Mouse (Mus musculus): ENCODE data around the gene Tmem41b. TPM values are rescaled to one million over a fixed set of nuclear protein-coding genes. Genes with fewer than 3 reads are reported as not detected.
A peak's percentile ranks its signal among the peaks of the same experiment; 100 is the strongest.
"Not testable (repeated sequence)": the region's sequence is repeated elsewhere in the genome, so short reads cannot be mapped to it uniquely, and the experiment has no call there.

Gene Tmem41b
- polyA plus RNA-seq, 1 experiment: 39.7 TPM

GRCm38 (mm10) chr7:110002092-110002491, 15.4 kb upstream of the Tmem41b start:
- TF ChIP-seq CTCF (IDR thresholded peaks at IDR 0.05; ENCODE audit: extremely low read depth, insufficient read length, insufficient replicate concordance, low read depth, low read length) (no peak), POLR2A (IDR thresholded peaks at IDR 0.05; ENCODE audit: low read depth, low read length) (no peak)
- H3K27me3 ChIP-seq (ENCODE audit: control insufficient read depth, insufficient read depth, low read length): no peaks in the 10 kb centered on the region
- peaks cover 1% of the 10 kb centered on the region; the same call in 1 of the 2 replicates for H3K4me1 ChIP-seq (ENCODE audit: control insufficient read depth, insufficient read depth, insufficient read length, low read length)
- no peak overlapping the region for H3K27ac ChIP-seq (ENCODE audit: insufficient read depth, low read depth, low read length)
- no peaks in the 10 kb centered on the region for H3K36me3 ChIP-seq (ENCODE audit: control insufficient read depth, insufficient read depth, low read length)
- no peak overlapping the region for H3K4me3 ChIP-seq (ENCODE audit: low read depth, low read length)

GRCm38 (mm10) chr7:109998388-109998787, 11.7 kb upstream of the Tmem41b start:
- Histone ChIP-seq H3K4me3 (ENCODE audit: low read depth, low read length) (no peak overlapping the region), H3K4me1 (ENCODE audit: control insufficient read depth, insufficient read depth, insufficient read length, low read length) (peaks cover 6% of the 10 kb centered on the region; the same call in 1 of the 2 replicates), H3K27me3 (ENCODE audit: control insufficient read depth, insufficient read depth, low read length) (no peaks in the 10 kb centered on the region), H3K36me3 (ENCODE audit: control insufficient read depth, insufficient read depth, low read length) (no peaks in the 10 kb centered on the region), H3K27ac (ENCODE audit: insufficient read depth, low read depth, low read length) (no peak overlapping the region)
- no peak for TF ChIP-seq POLR2A (IDR thresholded peaks at IDR 0.05; ENCODE audit: low read depth, low read length)
- TF ChIP-seq CTCF (IDR thresholded peaks at IDR 0.05; ENCODE audit: extremely low read depth, insufficient read length, insufficient replicate concordance, low read depth, low read length): no peak
- WGBS: 36% methylated on average over 4 of the region's 4 CpGs

DNA sequence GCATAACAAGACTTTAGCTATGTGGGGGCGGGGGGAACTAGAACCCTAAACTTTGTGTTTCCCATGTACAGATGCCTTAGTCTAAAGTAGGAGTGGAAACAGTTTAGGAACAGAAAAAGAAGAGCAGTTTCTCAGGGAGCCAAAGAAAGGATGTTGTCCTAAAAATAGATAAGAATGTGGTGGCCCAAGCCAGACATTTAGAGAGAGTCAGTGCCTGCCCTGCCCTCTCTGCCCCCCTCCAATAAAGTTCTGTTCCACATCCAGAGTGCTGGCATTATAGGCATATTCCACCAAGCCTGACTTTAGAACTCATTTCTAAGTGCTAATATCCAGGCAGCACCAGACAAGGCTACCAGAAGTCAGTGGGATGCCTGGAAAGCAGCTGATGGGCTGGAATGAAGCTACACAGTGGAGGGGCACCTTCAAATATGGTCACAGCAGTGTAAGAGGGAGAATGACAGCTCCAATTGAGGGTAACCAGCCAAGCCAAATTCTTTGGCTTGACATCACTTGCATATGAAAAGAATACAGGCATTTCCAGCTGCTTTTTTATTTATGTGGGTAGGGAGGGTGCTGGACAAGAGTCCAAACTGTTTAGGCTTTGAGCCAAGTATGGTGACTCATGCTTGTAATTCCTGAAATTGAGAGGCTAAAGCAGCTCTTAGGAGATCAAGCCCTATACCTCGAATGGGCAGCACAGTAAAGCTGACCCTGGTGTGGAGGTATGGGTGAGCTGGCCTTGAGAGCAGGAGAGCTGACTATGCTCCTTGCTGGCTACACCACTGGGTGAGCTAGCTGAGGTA, 6.6 kb upstream of the Tmem41b start:
- no peaks in the 10 kb centered on the region for H3K36me3 ChIP-seq (ENCODE audit: control insufficient read depth, insufficient read depth, low read length)
- H3K4me3 ChIP-seq (ENCODE audit: low read depth, low read length): no peak overlapping the region
- H3K27me3 ChIP-seq (ENCODE audit: control insufficient read depth, insufficient read depth, low read length): no peaks in the 10 kb centered on the region
- no peak for TF ChIP-seq CTCF (IDR thresholded peaks at IDR 0.05; ENCODE audit: extremely low read depth, insufficient read length, insufficient replicate concordance, low read depth, low read length)
- no peak for TF ChIP-seq POLR2A (IDR thresholded peaks at IDR 0.05; ENCODE audit: low read depth, low read length)
- 49% methylated on average over 2 of the region's 2 CpGs for WGBS
- H3K4me1 ChIP-seq (ENCODE audit: control insufficient read depth, insufficient read depth, insufficient read length, low read length): peaks cover 10% of the 10 kb centered on the region; the same call in 1 of the 2 replicates
- H3K27ac ChIP-seq (ENCODE audit: insufficient read depth, low read depth, low read length): peak overlapping the region; percentile 63

- TF ChIP-seq POLR2A (IDR thresholded peaks at IDR 0.05; ENCODE audit: low read depth, low read length) (no peak), CTCF (IDR thresholded peaks at IDR 0.05; ENCODE audit: extremely low read depth, insufficient read length, insufficient replicate concordance, low read depth, low read length) (no peak)
- Histone ChIP-seq H3K4me1 (ENCODE audit: control insufficient read depth, insufficient read depth, insufficient read length, low read length) (peaks cover 9% of the 10 kb centered on the region; the same call in 1 of the 2 replicates), H3K4me3 (ENCODE audit: low read depth, low read length) (no peak overlapping the region), H3K27ac (ENCODE audit: insufficient read depth, low read depth, low read length) (peak overlapping the region; percentile 22; the same call in 1 of the 2 replicates), H3K36me3 (ENCODE audit: control insufficient read depth, insufficient read depth, low read length) (no peaks in the 10 kb centered on the region), H3K27me3 (ENCODE audit: control insufficient read depth, insufficient read depth, low read length) (no peaks in the 10 kb centered on the region)
- 49% methylated on average over 1 of the region's 1 CpGs for WGBS
These were observed 4.6 kb upstream of the Tmem41b start for GRCm38 (mm10) chr7:109991286-109991685.

GRCm38 (mm10) chr7:109986133-109986669, 528 bp downstream of the Tmem41b start:
- TF ChIP-seq CTCF (IDR thresholded peaks at IDR 0.05; ENCODE audit: extremely low read depth, insufficient read length, insufficient replicate concordance, low read depth, low read length) (no peak), POLR2A (IDR thresholded peaks at IDR 0.05; ENCODE audit: low read depth, low read length) (peak; percentile 51)
- Histone ChIP-seq H3K4me1 (ENCODE audit: control insufficient read depth, insufficient read depth, insufficient read length, low read length) (0 out of 2 replicates have a peak, but pooled peaks cover 3% of the 10 kb centered on the region), H3K4me3 (ENCODE audit: low read depth, low read length) (peak overlapping the region; percentile 74), H3K36me3 (ENCODE audit: control insufficient read depth, insufficient read depth, low read length) (peaks cover 11% of the 10 kb centered on the region), H3K27ac (ENCODE audit: insufficient read depth, low read depth, low read length) (peak overlapping the region; percentile 84), H3K27me3 (ENCODE audit: control insufficient read depth, insufficient read depth, low read length) (no peaks in the 10 kb centered on the region)
- under 1% methylated on average over 43 of the region's 43 CpGs for WGBS

GRCm38 (mm10) chr7:109985661-109986132, 1.0 kb downstream of the Tmem41b start:
- peaks cover 11% of the 10 kb centered on the region for H3K36me3 ChIP-seq (ENCODE audit: control insufficient read depth, insufficient read depth, low read length)
- WGBS: under 1% methylated on average over 27 of the region's 27 CpGs
- H3K27ac ChIP-seq (ENCODE audit: insufficient read depth, low read depth, low read length): peak overlapping the region; percentile 66
- TF ChIP-seq POLR2A (IDR thresholded peaks at IDR 0.05; ENCODE audit: low read depth, low read length): no peak
- no peak for TF ChIP-seq CTCF (IDR thresholded peaks at IDR 0.05; ENCODE audit: extremely low read depth, insufficient read length, insufficient replicate concordance, low read depth, low read length)
- peak overlapping the region; percentile 74 for H3K4me3 ChIP-seq (ENCODE audit: low read depth, low read length)
- H3K4me1 ChIP-seq (ENCODE audit: control insufficient read depth, insufficient read depth, insufficient read length, low read length): 0 out of 2 replicates have a peak, but pooled peaks cover 3% of the 10 kb centered on the region
- H3K27me3 ChIP-seq (ENCODE audit: control insufficient read depth, insufficient read depth, low read length): no peaks in the 10 kb centered on the region

DNA sequence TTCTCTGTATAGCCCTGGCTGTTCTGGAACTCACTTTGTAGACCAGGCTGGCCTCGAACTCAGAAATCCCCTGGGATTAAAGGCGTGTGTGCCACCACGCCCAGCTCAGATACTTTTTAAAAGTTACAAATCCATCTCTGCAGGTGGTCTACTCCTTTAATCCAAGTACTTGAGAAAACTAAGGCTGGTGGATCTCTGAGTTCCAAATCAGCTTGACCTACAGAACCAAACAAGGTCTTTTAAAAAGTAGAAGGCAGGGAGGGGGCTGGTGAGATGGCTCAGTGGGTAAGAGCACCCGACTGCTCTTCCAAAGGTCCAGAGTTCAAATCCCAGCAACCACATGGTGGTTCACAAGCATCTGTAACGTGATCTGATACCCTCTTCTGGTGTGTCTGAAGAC, 2.1 kb downstream of the Tmem41b start:
- H3K4me3 ChIP-seq (ENCODE audit: low read depth, low read length): peak overlapping the region; percentile 74; the same call in 1 of the 2 replicates
- H3K4me1 ChIP-seq (ENCODE audit: control insufficient read depth, insufficient read depth, insufficient read length, low read length); H3K27me3 ChIP-seq (ENCODE audit: control insufficient read depth, insufficient read depth, low read length); H3K27ac ChIP-seq (ENCODE audit: insufficient read depth, low read depth, low read length): not testable (repeated sequence)
- peaks cover 22% of the 10 kb centered on the region for H3K36me3 ChIP-seq (ENCODE audit: control insufficient read depth, insufficient read depth, low read length)
- 56% methylated on average over 5 of the region's 5 CpGs for WGBS

Measured in small intestine, adult 2 months (tissue).